Mouse (Mus musculus): ENCODE data around the gene Ints12. TPM values are rescaled to one million over a fixed set of nuclear protein-coding genes. Genes with fewer than 3 reads are reported as not detected.

The Ints12 gene
- 10 to 100 TPM; 11.6 to 11.7 TPM for total RNA-seq (2021)

DNA sequence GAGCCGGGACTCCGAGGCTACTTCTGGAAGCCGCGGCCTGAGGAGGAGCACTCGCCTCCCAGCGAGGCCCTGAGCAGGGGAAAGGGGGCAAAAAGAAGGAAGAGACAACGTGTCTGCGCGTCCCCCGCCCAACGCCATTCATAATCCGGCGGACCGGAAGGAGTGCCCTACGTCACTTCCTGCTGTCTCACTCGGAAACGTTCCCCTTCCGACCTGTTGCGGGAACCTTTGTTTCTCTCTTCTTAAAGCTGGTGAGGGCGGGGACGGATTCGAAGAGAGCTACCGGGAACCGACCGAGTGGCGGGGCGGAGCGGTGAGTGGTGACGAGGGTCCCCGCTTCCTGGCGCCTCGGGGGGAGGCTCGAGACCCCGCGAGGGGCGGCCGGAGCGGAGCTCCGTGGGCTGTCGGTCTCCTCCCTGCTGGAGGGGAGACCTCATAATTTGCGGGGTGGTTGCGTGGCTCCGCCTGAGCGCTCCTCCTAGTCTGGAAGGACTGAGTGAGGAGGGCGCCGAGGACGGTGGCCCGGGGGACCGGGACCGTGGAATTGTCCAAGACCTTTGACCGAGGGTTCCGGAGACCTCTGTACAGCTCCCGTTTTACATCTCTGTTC lies at the start of gene Ints12, which contains the start of gene Gstcd:
Ints12 (plus strand) TSS at position 177 of the 610 bp plus-strand sequence.
Gstcd (minus strand) TSS at position 370 of the 610 bp plus-strand sequence.
- DNase-seq (ENCODE audit: extremely low spot score in 1 of 2, low spot score in 2 of 2): peak; percentile 95
- intact Hi-C loops (cut with DNase I): loop anchor here (5.0 kb wide), 1 partner anchor 344 kb away; no protein-coding TSS in a partner anchor

DNA sequence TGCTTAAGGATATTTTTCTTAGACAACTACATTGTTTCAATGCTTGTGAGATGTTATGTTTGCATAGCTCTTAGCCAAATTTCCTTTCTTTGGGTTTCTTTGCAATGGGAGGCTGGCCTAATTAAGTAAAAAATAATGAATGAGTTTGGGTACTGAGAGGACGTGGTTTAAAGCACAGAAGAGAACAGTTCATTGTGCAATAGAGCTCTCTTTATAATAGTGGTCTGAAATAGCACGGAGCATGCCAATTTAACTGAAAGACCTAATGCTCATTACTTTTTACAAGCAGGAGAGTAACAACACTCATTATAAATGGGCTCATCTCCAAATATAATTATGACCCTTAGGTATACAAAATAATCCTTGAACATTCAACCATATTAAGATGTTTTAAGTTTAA lies 39.6 kb upstream of the Ints12 start:
- intact Hi-C loops (cut with DNase I): no loop called here
- DNase-seq (ENCODE audit: extremely low spot score in 1 of 2, low spot score in 2 of 2): no peak

DNA sequence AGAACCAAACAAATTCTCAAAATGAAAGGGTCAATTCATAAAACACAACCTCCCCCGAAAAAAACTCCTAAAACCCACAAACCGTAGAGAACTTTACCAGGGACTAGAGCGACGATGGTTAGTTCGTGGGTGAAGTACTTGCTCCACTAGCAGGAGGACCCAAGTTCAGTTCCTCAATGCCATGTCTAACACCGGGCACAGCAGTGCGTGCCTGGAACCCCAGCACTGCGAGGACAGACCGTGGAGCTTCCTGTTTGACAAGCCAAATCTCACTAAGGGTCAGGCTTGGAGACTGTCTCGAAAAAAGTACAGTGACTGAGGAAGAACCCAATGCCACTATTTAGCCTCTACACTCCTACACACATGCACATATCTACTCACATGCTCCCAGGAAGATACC lies 16.1 kb upstream of the Ints12 start:
- intact Hi-C loops (cut with DNase I): no loop called here
- DNase-seq (ENCODE audit: extremely low spot score in 1 of 2, low spot score in 2 of 2): no peak

DNA sequence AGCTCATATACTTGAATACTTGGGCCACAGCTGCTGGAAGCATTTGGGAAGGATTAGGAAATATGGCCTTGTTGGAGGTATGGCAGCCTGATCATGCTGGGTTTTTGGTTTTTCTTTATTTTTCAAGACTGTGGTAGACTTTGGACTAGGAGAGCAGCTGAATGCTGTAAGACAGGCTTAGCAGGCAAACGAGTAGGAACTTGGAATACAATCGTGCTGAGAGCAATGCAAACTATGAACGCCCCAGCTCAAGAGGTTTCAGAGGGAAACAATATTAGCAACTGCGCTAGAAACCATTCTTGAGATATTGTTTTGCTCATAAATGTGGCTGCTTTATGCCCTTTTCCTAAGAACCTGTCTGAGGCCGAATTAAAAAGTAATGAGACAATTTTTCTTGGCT lies 8.9 kb upstream of the Ints12 start:
- intact Hi-C loops (cut with DNase I): no loop called here
- DNase-seq (ENCODE audit: extremely low spot score in 1 of 2, low spot score in 2 of 2): no peak

DNA sequence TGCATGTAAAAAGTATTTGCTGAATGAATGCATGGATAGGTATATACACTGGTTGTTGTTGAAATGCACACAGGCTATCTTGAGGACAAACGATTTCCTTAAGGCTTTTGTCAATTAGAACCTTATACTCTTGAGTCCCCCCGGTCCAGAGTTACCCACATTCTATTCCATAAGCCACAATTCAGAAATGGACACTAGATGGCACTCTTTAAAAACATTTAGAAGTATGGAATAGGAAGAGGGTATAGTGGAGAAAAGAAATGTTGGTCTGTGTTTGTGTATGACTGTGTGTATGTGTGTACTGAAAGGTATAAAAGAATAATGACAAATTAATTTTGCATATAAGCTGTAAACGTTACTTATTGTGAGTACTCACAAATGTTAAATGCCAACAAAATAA lies 5.8 kb upstream of the Ints12 start:
- intact Hi-C loops (cut with DNase I): no loop called here
- DNase-seq (ENCODE audit: extremely low spot score in 1 of 2, low spot score in 2 of 2): no peak

DNA sequence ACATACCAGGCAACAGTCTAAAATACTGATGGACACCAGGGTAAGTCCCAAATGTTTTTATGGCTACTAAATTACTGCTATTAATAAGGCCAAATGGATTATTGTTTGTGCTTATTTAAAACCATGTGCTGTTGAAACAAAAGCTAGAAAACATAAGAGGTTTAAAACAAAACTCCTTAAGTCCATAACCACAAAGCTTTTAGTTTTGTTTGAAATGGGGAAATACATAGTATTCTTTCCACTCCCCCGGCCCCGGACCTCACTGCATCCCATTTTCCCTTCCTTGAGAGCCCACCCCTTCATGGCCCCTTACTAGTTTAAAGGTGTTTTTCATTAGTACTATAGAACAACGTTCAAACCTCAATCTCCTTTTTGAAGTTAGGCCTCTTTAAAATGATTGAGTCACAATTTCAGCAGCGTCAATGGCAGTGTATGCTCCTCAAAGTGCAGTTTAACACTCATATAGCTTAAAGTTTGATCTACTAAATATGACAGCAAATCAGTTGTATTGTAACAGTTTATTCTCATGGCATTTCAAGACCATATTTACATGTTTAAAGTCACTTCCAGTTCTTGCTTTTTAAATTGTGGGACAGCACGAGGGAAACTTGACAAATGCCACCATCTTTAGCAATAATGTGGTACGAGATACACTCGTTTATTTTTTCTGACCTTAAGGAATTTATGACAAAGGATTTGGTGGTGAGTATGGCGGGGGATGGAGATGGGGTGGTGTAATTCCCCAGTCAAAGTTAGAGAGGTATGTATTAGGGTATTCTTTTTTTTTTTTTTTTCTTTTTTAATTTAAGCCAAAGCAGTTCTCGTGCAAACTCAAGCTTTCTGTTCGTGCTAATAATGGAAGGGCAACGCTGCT lies 1.2 kb upstream of the Ints12 start:
- DNase-seq (ENCODE audit: extremely low spot score in 1 of 2, low spot score in 2 of 2): no peak
- intact Hi-C loops (cut with DNase I): loop anchor here (5.0 kb wide), 1 partner anchor 343 kb away; no protein-coding TSS in a partner anchor

DNA sequence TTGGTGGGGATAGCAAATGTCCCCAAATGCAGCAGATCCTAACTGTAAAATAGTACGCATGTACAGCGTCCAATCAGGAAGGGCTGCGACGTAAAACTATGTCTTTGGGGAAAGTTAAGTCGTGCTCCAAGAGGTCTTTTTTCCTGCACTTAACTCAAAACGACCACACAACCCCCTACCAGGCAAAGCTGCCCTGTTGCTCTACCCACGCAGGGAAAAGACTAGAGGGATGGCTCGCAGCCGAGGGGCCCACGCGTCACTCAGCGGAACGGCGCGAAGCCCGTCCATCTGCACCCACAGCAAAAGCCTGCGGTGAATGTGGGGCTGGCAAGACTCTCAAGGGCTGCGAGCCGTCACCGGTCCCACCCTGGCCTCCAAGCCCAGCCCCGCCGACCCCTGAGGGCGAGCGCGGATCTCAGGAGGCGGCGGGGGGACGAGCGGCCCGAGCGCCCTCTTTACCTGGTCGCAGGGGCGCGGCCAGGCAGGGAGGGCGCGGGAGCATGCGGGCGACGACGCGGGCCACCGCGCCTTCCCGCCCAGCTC lies 448 bp upstream of the Ints12 start:
- DNase-seq (ENCODE audit: extremely low spot score in 1 of 2, low spot score in 2 of 2): peak; percentile 34 to 58
- intact Hi-C loops (cut with DNase I): loop anchor here (5.0 kb wide), 1 partner anchor 344 kb away; no protein-coding TSS in a partner anchor

DNA sequence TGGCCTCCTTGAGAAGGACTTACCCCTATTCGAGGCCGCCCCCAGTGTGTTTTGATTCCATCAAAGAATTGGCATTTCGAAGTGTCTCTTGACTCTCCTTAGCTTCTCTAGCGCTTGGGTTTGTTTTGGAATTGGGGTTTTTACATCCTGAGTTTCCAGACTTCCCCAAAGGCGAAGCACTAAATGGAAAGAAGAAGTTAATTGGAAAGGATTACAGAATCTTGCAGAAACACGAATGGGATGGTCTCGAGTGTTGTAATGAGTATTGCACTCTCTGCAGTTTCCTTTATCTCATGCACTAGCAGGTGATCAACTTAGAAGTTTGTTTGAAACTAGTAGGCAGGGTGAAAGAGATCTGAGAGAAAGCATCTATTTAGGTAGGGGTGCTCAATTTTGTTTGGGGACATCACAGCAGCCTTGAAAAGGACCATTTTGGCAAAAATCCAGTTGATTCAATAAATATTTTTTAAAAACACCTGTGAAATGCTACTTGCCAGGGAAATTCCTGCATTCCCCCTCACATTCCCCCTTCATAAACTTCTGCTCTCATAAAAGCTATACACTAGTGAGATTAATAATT lies 724 bp downstream of the Ints12 start:
- no peak for DNase-seq (ENCODE audit: extremely low spot score in 1 of 2, low spot score in 2 of 2)
- intact Hi-C loops (cut with DNase I): loop anchor here (5.0 kb wide), 1 partner anchor 345 kb away; no protein-coding TSS in a partner anchor

DNA sequence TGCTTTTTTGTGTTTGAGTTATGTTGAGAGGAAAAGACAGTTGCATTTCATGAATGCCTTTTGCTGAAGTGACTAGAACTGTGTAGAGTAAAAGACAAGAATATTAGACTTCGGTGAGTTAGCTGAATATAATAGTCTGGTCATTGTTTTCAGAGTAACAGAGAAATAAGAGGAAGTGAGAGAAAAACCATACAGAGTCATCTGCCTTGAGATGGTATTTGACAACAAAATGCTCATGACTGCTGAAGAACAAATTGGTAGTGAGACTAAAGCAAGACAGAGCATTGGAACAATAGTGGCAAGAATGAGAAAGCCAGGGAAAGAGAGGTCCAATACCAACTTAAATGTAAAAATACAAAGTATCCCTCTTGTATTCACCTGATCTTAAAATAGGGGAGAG lies 1.3 kb downstream of the Ints12 start:
- intact Hi-C loops (cut with DNase I): loop anchor here (5.0 kb wide), 1 partner anchor 346 kb away; no protein-coding TSS in a partner anchor
- no peak for DNase-seq (ENCODE audit: extremely low spot score in 1 of 2, low spot score in 2 of 2)

DNA sequence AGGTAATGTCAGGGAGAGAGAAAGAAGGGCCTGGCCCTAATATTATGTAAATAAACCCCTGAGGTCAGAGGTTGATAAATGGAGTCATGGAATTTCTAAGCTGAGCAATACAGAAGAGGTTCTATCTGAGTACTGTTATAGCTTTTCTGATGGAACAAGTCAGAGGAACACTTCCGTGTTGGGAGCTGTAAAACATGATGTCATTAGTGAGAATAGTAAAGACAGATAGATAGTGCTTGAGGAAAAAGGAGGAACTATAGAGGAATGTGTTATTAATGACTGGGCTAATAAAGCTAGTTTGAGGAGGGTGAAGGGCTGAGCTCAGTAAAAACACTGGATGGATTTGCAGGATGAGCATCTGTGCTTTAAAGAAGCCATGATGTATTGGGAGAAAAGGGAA lies 2.7 kb downstream of the Ints12 start:
- no peak for DNase-seq (ENCODE audit: extremely low spot score in 1 of 2, low spot score in 2 of 2)
- intact Hi-C loops (cut with DNase I): loop anchor here (5.0 kb wide), 1 partner anchor 347 kb away; no protein-coding TSS in a partner anchor

DNA sequence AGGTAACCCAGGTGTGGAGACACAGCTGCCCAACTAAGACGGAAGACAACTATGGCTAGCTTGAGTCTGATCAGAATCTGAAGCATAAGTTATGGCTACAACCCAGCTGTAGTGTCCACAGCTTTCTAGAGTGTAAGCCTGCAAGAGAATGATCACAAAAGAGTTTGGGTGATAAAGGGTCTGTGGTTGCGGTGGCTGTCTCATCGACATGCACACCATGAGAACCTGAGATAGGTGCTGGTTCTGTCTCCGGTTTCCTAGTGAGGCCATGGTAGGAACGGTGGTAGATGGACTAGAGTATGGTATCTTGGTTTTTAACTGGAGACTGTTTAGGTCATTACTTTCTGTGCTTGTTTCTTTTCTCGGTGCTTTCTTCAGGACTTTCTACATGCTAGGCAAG lies 6.3 kb downstream of the Ints12 start:
- no peak for DNase-seq (ENCODE audit: extremely low spot score in 1 of 2, low spot score in 2 of 2)
- intact Hi-C loops (cut with DNase I): no loop called here

DNA sequence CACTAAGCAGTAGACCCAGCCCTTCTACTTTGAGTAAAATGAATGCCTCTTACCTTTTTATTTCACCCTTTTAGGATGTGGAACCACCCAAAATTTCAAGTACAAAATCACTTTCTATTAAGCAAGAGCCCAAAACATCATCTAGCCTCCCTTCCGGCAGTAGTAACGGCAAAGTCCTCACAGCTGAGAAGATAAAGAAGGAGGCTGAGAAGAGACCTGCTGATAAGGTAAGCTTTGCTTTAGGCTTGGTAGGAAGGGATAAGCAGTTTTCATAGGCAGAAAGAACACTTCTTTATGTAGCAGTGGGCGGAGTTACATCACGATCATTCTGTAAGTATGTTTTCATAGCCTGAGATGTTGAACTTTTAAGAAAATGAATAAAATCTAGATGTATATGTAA lies 6.7 kb downstream of the Ints12 start:
- intact Hi-C loops (cut with DNase I): no loop called here
- no peak for DNase-seq (ENCODE audit: extremely low spot score in 1 of 2, low spot score in 2 of 2)

DNA sequence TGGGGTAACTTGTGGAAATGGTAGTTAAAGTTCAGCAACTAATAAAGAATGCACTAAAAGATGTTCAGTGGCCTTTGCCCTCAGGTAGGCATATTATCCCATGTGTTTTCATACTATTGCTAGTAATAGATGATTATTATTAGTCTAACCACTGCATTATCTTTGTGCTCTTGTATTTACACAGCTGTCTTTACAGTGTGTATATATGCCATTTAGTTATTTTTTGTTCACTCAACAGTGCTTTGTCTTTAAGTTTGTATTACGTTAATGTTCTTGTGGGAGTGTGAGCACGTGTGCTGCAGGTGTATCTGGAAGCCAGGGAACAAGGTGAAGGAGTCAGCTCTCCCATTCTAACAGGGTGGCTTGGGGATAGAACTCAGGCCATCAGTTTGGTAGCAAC lies 7.3 kb downstream of the Ints12 start:
- DNase-seq (ENCODE audit: extremely low spot score in 1 of 2, low spot score in 2 of 2): no peak
- intact Hi-C loops (cut with DNase I): no loop called here

DNA sequence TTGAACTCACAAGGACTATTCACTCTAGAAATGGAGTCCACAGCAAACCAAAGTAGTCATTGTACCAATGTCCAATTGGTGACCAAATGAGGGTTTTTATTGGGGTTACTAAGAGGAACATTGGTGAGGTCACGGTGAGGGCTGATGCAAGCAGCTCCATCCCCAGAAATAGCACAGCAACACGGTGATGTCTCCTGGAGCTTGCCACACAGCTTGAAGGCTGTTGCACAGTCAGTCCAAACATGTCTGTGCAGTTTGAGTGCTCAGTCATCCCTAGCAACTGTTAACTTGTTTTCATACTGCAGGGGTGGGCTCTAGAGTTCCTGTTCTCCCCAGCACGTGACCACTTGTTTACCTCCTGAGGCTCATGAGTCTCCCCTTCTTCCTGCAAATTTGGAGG lies 12.1 kb downstream of the Ints12 start:
- intact Hi-C loops (cut with DNase I): no loop called here
- DNase-seq (ENCODE audit: extremely low spot score in 1 of 2, low spot score in 2 of 2): no peak

DNA sequence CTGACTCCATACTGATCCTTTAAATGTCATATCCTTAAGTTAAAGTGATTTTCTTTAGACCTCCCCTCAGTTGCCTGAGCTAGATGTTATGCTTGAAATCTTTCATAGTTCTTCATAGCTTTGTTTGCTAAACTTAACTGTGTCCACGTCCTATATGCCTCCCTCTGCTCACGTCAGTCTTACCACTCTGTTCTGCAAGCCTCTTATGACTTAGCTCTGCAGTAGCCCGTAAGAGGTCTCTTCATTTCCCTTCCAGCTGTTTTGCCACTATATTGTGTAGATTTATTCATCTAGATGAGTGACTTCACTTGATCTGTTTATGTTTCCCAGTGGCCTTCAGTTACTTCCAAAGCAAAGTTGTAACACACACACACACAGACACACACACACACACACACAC lies 12.8 kb downstream of the Ints12 start:
- no peak for DNase-seq (ENCODE audit: extremely low spot score in 1 of 2, low spot score in 2 of 2)
- intact Hi-C loops (cut with DNase I): no loop called here

DNA sequence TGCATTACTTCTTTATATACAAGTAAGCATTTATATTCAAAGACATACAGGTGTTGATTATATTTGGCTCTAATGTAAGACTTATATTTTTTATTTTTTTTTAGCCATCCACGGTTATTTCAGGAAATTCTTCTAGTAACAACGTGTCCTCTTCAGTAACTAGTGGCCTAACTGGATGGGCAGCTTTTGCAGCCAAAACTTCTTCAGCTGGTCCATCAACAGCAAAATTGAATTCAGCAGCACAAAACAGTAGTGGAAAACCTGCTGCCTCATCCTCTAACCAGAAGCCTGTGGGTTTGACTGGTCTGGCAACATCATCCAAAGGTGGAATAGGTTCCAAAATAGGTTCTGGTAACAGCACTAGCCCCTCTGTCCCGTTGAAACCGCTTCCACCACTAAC lies 17.1 kb downstream of the Ints12 start:
- no peak for DNase-seq (ENCODE audit: extremely low spot score in 1 of 2, low spot score in 2 of 2)
- intact Hi-C loops (cut with DNase I): no loop called here

DNA sequence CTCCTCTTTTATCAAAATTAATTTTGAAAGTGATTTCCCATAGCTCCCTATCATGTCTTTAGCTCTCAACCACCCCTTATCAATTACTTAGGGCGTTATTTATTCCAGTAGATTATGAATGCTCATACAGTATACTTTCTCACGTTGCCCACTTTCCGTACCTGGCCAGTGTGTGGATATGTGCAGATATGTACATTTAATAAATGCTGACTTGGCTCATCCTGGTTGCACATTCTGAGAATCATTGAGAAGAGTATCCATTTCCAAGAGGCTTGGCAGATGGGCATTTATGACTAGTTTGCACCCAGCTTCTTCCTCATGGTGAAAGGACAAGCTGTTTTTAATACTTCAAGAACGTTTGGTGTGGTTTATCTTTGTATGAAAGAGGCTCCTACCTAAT lies 18.2 kb downstream of the Ints12 start:
- DNase-seq (ENCODE audit: extremely low spot score in 1 of 2, low spot score in 2 of 2): no peak
- intact Hi-C loops (cut with DNase I): loop anchor here (10.0 kb wide), 1 partner anchor 1515 kb away; no protein-coding TSS in a partner anchor

DNA sequence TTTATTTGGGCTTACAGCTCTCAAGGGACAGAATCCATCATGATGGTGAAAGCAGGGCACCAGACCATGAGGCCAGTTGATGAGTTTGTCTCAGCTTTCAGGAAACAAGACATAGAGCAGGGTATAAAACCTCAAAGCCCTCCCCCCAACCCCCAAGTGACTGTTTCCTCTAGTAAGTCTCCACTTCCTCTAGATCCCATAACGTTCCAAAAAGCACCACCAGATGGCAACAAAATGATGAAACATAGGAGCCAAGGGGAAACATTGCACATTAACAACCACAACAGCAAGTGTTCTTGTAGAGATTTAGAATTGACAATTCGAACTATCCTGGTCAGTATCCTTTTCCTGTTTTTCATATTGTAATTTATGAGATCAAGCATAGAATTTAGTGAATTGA lies 20.1 kb downstream of the Ints12 start:
- DNase-seq (ENCODE audit: extremely low spot score in 1 of 2, low spot score in 2 of 2): peak; percentile 16 to 23
- intact Hi-C loops (cut with DNase I): loop anchor here (10.0 kb wide), 1 partner anchor 1513 kb away; no protein-coding TSS in a partner anchor

DNA sequence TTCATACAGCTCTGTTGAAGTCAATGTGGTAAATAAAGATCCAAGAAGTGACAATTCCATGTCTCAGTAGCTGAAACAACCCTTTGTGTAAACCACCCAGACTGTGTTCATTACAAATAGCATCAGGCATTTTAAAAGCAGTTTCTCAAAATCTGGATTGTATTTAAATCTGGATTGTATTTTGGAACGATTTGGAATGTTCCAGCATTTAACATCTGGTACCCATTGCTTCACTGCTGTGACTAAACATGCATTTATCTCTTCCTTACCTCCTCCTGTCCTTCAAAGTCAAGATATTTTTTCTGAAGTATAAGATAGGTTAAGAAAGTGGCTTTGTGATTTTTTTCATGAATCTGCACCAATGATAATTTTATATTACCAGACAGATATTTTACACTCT lies 21.6 kb downstream of the Ints12 start:
- intact Hi-C loops (cut with DNase I): loop anchor here (10.0 kb wide), 1 partner anchor 1512 kb away; no protein-coding TSS in a partner anchor

More for the DNA sequence above, 21.6 kb downstream of the Ints12 start:
- DNase-seq (ENCODE audit: extremely low spot score in 1 of 2, low spot score in 2 of 2): no peak
